Mouse (Mus musculus): ENCODE results near the gene 7530416G11Rik. TPM values are rescaled to one million over a fixed set of nuclear protein-coding genes. Genes with fewer than 3 reads are reported as not detected.

The 7530416G11Rik gene
- total RNA-seq (2021), result not detected

DNA sequence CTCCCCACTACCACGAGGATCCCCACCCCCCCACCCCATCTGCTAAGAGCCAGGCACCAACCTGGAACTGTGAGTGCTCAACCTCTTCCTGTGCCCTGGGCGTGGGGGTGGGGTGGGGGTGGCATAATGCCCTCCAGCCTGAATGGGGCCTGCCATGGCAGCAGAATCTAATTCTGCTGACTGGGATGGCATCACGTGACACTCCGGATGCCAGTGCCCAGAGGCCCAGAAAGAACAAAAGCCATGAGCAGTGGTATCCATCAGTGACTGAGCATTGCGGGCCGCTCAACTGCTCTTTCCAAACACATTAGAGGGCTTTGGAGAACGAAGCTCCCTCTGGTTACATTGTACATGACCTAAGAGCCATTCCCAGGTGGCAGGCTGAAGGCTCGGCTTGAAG, at the start of gene 7530416G11Rik:
7530416G11Rik (minus strand) TSS at position 101 of the 400 bp plus-strand sequence.
- intact Hi-C loops (cut with DNase I), result no loop called here

DNA sequence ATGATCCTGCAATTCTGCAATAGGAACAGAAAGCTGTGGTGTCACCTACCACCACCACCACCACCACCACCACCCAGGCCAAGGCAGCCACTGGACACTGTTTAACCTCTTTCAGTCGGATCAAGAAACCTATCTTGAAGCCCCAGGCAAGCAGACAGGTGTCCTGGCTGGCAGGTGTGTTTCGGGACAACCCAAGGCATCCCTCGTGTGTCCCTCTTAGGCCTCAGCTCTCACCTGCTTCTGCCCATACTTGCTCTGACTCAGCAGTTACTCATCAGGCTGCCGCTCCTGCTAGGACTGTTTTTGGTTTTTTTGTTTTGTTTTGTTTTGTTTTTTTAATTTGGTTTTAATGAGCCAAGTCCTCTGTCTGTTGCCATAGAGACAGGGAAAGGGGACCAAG, 43.5 kb upstream of the 7530416G11Rik start:
- intact Hi-C loops (cut with DNase I), result no loop called here
- DNase-seq (ENCODE audit: low spot score in 2 of 2), result no peak

More for the DNA sequence above, at the start of gene 7530416G11Rik:
- DNase-seq (ENCODE audit: low spot score in 2 of 2), result no peak

DNA sequence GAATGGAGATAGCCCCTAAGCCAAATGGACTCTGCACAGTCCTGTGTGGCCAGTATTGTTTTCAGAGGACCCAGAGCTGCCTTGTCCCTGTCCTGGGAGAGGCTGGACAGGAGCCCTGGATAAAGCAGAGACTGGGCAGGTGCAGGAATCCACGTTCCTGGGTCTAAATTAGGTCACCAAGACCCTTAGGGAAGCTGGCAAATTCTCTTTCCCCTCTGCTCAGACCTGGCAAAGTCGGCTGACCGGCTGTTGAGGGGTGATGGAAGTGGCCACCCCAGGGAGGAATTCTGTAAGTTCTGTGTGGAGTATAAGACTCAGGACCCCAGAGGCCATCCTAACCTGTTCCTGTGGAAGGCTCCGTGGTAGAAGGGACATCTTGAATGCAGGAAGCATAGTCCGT, 42.3 kb upstream of the 7530416G11Rik start:
- no peak for DNase-seq (ENCODE audit: low spot score in 2 of 2)
- intact Hi-C loops (cut with DNase I), result no loop called here

DNA sequence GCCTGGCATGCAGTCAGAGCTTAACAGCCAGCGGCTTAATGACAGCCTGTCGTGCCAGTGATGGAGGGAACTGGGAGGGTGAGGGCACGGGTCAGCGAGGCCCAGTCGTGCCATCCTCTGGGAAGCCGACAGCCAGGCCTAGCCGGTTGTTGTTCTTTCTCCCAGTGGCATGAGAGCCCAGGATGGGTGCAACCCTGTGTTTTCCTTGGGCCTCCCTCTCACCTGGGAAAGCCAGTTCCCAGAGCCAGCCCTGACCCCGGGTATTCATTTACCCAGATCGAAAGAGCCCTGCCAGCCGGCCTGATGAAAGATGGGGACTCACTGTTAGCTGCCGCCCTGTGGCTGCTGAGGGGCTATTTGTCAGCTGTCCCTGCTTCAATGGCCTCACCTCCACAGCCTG, 35.1 kb upstream of the 7530416G11Rik start:
- intact Hi-C loops (cut with DNase I), result no loop called here
- no peak for DNase-seq (ENCODE audit: low spot score in 2 of 2)

DNA sequence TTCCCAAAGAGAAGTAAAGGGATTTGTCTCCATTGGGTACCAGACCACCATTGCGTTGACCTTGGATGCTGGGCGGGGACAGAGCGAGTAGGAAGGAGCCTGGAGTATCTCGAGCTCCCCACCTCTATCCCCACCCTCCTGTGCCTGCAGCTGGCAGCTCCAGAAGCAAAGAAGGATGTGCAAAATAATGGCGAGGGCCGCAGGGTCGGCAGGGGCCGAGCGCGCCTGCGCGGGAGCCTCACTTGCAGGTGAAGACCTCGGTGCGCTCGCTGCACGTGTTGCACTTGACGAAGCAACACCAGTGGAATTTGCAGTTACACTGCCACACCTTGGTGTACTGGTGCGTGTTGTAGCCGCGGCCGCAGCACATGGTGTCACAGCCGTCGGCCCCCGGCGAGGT, 34.1 kb upstream of the 7530416G11Rik start:
- intact Hi-C loops (cut with DNase I), result no loop called here
- no peak for DNase-seq (ENCODE audit: low spot score in 2 of 2)

DNA sequence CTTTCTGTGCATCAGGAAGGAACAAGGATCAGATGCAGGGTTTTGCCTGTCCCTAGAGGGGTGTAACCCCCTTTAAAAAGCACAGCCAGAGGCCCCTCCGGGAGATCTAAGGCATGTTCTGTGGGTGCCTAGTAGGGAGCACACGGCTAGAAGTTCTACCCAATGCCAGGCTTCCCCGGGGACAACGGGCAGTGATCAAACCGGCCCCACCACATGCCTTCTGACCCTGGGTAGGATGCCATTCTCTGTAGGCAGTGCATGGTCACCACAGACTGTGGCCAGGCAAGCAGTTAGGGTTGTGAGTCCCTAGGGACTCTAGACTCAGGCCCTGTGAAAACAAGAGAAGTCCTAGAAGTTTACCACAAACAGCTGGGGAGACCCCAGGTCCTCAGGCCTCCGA, 31.6 kb upstream of the 7530416G11Rik start:
- no peak for DNase-seq (ENCODE audit: low spot score in 2 of 2)
- intact Hi-C loops (cut with DNase I), result no loop called here

DNA sequence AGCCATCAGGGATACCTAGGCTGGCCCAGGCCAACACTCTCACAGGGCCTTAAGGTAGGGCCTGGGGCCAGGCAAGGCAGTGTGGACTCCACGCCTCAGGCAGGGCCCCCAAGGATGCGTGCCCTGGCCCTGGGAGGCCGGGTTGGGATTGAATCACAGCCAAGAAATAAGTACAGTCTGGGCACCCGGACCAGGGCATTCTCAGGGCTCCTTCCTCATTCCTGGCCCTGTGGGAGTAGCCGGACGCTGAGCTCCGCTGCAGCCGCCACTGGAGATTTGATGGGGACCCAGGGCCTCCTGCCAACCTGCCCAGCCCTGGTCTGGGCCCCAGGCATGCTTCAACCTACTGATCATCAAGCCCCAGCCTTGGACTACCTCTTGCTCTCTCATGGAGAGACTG, 31.2 kb upstream of the 7530416G11Rik start:
- DNase-seq (ENCODE audit: low spot score in 2 of 2), result no peak
- intact Hi-C loops (cut with DNase I), result no loop called here

DNA sequence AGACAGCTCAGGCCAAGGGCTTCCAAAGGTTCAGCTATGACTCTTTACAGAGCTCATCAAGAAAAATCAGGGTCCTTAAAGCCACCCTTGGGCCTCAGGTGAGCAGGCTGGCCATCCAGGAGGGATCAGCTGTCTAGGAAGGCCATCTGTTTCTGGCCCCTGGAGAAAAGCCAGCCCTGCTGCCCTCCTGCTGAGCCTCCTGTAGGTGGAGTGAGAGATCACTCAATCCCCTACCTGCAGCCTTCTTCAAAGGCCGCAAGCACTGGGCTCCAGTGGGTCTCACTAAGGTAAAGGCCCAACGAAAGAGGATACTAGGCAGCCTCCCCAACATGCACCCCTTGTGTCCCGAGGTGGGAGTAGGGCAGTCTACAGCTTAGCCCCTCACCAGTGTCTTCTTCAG, 29.0 kb upstream of the 7530416G11Rik start:
- no peak for DNase-seq (ENCODE audit: low spot score in 2 of 2)
- intact Hi-C loops (cut with DNase I), result no loop called here

DNA sequence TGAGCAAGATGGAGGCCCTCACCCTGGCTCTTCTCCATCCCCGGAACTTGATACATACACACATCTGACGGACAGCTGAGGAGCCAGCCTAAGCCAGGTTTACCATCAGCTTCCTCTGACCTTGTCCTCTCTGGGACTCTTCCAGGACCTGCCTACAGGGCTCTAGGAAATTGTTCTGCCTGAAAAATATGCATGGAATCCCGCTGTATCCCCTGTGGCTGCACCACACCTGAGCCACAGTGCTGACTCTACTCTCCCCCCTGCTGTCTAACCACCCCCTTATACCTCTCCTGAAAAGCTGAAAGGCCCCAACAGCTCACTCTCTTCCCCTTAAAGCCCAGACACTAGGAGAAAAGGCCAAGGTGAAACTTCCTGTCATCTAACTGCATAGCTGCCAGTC, 26.9 kb upstream of the 7530416G11Rik start:
- intact Hi-C loops (cut with DNase I), result no loop called here
- DNase-seq (ENCODE audit: low spot score in 2 of 2), result no peak

DNA sequence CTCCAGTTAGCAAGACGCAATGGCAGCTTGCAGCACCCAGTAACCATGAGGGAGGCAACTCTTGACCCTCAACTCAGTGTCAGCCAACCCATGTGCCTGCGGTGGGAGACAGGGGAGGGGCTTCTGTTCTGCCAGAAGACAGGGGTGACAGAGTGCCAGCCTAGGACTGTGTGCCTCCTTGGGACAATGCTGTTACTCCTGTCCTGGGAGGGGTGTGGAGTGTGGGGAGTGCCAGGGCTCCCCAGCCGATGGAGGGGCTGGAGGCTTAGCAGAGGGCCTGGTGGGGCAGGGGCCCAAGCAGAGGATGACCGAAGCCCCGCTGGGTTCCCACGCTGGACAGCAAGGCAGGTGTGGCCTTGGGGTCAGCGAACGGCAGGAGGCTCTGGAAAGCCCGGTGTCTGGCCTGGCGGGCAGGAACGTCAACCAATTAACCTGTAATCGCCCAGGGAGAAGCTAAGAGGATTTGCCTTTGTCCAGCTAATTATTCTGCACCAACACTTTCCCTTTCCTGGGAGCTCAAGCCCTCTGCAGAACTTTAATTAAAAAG, 21.4 kb upstream of the 7530416G11Rik start:
- intact Hi-C loops (cut with DNase I), result no loop called here
- no peak for DNase-seq (ENCODE audit: low spot score in 2 of 2)

DNA sequence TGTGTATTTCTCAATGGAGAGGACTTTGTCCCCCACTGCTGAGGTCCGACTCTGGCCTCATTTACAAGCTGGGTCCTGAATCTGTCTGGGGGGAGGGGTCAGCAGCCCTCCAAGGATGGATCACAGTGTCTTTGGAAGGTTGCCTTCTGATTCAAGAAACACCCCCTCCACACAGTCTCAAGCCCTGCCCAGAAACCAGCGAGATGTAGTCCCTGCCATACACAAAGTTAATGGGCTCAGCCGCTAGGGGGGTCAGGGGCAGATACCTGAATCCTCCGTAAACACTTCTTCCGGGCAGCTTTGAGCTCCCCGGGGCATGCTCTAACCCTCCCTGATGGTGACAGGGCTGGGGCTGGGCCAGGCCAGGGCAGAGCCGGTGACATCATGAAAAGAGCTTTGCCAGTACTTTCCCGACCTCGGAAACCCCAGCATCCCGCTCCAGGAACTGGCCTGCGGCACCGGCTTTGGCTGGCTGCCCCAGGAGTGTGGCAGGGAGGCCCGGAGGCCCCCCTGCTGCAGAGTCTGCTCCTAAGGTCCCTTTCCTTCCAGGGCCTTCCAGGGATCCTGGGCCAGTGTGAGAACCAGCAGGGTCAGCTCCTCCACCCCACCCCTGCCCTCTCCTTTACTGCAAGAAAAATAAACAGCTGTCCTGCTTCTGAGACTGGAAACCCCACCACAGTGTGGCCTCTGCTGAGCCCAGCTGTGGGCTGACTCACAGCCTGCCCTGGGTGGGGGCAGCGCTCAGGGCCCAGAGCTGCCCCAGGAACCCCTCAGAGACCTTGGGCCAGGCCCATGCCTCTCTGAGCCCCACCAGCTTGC, 20.4 kb upstream of the 7530416G11Rik start:
- DNase-seq (ENCODE audit: low spot score in 2 of 2), result peak; percentile 18 to 20
- intact Hi-C loops (cut with DNase I), result no loop called here

DNA sequence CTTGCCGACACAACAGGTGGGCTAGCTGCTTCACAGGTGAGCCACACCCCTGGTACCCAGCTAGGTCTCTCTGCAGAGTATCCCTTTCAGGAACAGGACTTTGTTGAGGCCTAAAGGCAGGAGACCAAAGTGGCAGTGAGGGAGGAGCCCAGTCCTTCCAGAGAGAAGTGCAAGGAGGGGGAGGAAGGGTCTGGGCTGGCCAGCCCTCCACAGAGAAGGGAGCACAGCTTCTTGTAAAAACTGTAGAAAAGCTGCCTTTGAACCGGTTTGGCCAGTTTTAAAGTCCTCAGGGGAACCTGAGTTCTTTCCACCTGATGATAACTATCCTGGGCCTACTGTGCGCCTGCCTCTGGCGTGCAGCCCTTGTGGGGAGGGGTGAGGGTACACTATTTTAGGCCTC, 16.4 kb upstream of the 7530416G11Rik start:
- intact Hi-C loops (cut with DNase I), result no loop called here
- no peak for DNase-seq (ENCODE audit: low spot score in 2 of 2)

DNA sequence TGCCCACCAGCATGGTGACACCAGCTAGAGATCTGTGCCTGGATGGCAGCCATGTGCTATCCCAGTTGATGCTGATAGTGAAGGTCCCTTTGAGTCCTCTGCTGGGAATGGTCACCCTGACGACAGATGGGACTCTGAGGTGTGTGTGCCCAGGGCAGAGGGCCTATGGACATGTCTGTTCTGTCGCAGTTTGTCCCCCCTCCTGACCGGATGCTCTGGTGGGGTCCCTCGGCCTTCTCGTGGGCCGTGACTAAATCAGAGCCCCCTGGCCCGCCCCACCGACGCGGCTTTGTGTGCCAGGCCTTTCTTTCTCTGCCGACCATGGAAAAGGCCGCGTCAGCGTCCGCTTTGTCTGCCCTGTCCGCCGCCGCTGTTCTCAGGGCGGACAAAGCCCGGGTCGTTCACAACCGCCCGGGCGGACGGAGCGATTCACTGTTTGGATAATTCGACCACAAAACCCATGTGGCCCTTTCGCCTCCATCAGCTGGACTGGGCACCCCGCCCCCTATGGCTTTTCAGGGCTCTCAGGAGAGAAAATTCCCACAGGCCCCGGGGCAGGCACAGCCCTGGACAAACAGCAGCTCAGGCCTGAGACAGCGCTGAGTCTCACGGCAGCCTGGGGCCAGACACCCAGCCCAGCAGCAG, 4.5 kb upstream of the 7530416G11Rik start:
- DNase-seq (ENCODE audit: low spot score in 2 of 2), result no peak
- intact Hi-C loops (cut with DNase I), result no loop called here

DNA sequence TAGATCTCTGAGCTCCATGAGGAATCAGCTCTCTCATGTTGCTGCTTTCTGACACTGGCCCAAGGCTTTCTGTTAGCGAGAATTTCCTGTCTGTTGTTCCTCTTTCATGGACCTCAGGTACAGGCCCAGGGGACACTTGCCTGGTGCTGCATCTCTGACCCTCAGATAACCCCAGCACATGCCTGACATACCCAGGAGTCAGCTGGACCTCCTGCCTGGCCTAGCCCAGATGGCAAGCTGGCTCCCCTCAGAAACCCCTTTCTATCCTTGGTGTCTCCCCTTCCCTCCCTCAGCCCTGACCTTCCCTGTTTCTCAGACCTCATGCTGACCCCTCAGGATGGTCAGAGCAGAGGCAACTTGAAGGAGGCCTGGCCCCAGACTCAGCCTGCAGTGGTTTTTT, 3.7 kb upstream of the 7530416G11Rik start:
- DNase-seq (ENCODE audit: low spot score in 2 of 2), result no peak
- intact Hi-C loops (cut with DNase I), result no loop called here

DNA sequence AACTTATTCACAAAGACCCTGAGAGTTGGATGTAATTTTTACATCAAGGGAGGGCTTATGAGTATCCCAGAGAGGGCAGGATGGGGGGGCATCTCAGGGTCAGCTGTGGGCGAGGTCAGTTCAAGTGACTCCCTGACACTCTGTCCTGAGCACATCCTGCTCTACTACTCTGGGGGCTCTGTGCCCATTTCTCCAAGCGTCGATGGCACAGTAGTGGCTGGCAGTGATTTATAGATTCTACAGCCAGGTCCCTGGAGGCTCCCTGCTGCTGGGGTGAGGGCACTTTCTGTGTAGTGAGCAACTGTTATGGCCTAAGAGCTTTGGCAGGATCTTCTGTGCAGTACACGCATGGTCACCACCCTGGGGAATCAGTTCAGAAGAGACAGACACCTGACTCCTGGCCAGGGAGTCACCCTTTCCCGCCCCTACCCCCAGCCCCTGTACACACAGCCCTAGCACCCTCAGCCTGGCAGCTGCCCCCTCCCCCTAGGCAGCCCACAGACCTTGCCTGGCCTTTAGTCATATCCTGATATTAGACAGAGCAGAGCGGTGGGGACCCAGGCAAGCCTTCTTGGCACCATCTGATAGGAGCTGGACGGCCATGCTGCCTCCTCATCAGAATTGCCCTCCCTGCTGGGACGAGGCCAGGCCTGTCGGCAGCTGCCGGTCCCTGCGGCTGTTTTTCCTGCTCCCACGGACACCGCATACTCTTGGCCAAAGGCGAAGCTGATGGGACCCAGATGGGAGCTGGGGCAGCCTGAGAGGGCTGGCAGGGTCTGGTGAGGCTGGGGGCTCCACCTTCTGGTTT, 2.3 kb upstream of the 7530416G11Rik start:
- no peak for DNase-seq (ENCODE audit: low spot score in 2 of 2)
- intact Hi-C loops (cut with DNase I), result no loop called here

DNA sequence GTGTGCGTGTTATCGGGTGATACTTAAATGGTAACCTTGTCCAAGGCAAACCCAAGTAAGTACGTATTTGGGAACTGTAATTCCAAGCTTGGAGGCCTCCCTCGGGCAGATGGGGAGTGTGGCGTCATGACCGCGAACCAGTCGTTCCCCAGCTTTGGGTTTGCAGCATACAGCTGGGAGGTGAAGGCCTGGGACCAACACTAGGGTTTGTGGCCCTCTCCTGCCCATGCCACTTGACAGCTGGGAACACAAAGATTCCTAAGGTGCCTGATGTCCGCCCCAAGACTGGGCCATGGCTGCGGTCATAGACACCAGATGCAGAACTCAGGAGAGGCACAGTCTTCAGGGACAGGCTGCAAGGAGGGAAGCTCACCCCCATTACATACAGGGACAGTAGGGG, 2.8 kb downstream of the 7530416G11Rik start:
- intact Hi-C loops (cut with DNase I), result no loop called here
- DNase-seq (ENCODE audit: low spot score in 2 of 2), result no peak

DNA sequence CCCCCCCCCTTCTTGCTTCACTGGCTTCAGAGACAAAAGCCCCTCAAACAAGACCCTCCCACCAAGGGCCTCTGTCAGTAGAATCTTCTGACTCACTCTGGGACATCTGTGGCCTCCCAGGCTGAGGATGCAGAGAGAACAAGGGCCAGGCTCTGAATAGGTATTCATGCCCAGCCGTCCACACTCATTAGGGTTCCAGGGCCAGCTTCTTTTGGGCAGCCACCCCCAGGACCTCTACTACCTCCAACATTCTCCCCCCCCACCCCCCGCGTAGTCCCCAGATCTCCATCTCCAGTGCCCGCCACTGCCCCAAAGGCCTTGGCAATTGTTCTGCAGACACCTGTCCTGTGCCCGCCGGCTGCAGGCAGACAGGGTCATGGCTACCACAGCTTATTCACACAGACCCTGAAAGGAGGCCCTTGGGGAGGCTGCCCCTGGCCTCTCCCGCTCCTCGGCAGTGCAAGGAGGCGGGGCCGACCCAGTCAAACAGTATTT, 5.0 kb downstream of the 7530416G11Rik start:
- intact Hi-C loops (cut with DNase I), result loop anchor here (5.0 kb wide), 1 partner anchor 84 kb away; the partner anchor contains the start of gene Wnt7b
- no peak for DNase-seq (ENCODE audit: low spot score in 2 of 2)

DNA sequence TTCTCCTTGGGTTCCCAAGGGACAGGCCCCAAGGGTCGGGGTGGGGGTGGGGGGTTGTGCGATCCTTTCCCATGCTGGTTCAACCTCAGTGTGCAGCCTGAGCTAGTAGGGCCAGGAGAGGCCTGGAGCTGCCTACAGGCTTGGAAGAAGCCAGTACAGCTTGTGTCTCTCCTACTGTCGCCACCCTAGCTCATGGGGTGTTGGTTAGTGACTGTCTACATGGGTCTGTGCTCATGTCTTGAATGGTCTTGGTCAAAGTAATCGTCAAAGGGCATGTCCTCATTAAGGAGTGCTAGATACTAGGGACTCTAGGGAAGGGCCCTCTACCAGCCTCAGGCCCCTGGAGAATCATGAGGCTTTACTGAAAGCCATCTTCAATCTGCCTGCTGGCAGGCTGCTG, 5.5 kb downstream of the 7530416G11Rik start:
- intact Hi-C loops (cut with DNase I), result loop anchor here (5.0 kb wide), 1 partner anchor 85 kb away; the partner anchor contains the start of gene Wnt7b
- no peak for DNase-seq (ENCODE audit: low spot score in 2 of 2)

DNA sequence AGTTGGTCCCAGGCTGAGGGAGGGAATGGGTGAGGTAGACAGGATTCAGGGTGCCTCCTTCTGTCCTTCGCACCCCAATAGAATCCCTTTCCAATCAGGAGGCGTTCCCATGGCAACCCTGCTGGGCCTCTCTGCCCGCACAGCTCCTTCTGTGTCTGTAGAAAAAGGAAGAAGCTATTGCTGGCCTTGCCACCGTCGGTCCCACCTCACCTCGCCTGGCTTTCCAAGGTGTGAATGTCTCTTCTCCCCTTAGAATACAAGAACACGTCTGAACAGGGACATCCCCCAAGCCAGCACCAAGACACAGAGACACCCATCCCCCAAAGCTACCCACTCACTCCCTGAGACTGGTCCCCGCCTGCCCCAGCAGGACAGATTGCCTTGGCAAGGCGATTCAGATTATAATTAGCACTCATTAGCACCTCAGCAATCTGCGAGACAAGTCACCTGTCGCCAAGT, 8.8 kb downstream of the 7530416G11Rik start:
- peak; percentile 77 to 82 for DNase-seq (ENCODE audit: low spot score in 2 of 2)
- intact Hi-C loops (cut with DNase I), result no loop called here

DNA sequence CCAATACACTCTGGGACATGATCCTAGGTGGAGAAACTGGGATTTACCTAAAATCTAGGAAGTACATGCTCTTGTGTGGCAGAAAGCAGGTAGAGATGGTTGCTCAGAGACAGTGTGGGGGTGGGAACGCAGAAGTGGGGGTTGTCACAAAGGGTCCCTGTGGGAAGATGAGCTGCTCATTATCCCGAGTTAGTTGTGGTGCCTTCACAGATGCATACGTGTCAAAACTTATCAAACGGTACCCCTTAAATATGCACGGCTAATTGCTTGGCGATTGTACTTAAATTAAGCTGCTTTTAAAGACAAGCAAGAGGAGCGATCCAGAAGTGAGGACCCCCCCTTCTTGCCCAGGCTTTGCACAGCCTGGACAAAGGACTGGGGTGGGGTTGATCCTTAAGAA, 13.3 kb downstream of the 7530416G11Rik start:
- intact Hi-C loops (cut with DNase I), result no loop called here

More for the DNA sequence above, 13.3 kb downstream of the 7530416G11Rik start:
- DNase-seq (ENCODE audit: low spot score in 2 of 2), result no peak
